Mouse (Mus musculus) bone marrow macrophage, adult 2 months (primary cell): ENCODE measurements at regions not wholly inside any gene's neighbourhood (a gene's known extent, or its start where the extent isn't known, plus 50 kb on each side); places are given as distances from the start of the nearest gene placed in this dataset.

Experiments
- CTCF ChIP-seq: IDR thresholded peaks from 2 replicates; pipeline ENCODE4 v1.5.1; 2012; ENCODE audit warnings: low read depth, mild to moderate bottlenecking, low read length, moderate library complexity
- POLR2A ChIP-seq: IDR thresholded peaks from 2 replicates; pipeline ENCODE4 v1.6.1; 2012; ENCODE audit warnings: mild to moderate bottlenecking, low read depth, low read length, borderline replicate concordance

GRCm38 (mm10) chr13:71649031-71649430 lies 314.5 kb downstream of the Irx1 start:
- TF ChIP-seq CTCF (no peak), POLR2A (no peak)
